Mouse (Mus musculus): ENCODE results near the gene Fxyd3.

Fxyd3 gene

DNA sequence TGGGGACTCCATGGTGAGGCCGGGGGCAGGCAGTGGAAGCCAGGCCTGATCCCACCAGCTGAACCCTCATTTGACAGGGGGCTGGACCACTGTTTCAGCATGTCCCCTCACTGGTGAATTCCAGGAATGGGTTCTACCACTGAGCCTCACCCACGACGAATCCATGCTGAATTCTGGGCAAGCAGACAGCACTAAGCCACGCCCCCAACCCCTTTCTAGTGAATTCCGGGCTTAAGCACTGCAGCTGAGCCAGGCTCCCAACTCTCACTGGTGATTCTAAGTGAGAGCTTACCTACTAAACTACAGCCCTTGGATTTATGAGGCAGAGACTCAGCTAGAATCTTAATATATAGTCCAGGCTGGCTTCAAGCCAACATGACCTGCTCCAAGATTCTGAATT lies 8.7 kb downstream of the Fxyd3 start:
- peak; percentile 55 for DNase-seq

GRCm38 (mm10) chr7:31063074-31063560 lies 13.4 kb downstream of the Fxyd3 start:
- DNase-seq: no peak

GRCm38 (mm10) chr7:31060621-31061010 lies 15.9 kb downstream of the Fxyd3 start:
- no peak for DNase-seq

- DNase-seq: no peak
These were observed 16.4 kb downstream of the Fxyd3 start for GRCm38 (mm10) chr7:31059919-31060620.

DNA sequence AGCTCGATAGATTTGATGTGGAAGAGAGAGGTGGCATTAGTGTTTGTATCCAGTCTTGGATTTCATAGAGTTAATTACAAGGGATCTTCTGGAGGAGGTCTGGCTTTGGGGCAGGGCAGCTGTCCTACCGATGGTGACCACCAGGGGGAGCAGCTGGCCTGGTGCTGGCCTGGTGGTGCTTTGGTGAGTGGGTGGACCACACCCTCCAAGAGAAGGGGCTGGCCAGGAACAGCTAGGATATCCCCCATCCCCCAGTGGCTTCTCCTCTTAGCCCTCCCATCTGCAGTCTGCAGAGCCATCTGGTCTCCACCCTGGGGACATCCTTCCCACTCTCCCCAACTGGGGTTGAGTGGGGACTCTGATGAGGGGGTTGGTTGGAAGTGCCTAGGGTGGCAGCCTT lies 17.4 kb downstream of the Fxyd3 start, which contains the start of gene Lgi4:
Lgi4 (plus strand) TSS at position 235 of the 400 bp plus-strand sequence.
- peak; percentile 77 for DNase-seq

GRCm38 (mm10) chr7:31058211-31058610 lies 18.3 kb downstream of the Fxyd3 start:
- no peak for DNase-seq

GRCm38 (mm10) chr7:31057730-31058129 lies 18.8 kb downstream of the Fxyd3 start:
- DNase-seq: no peak

- no peak for DNase-seq
These were observed 19.4 kb downstream of the Fxyd3 start, which contains the start of gene Fxyd1 for GRCm38 (mm10) chr7:31057071-31057470. Gene Fxyd1 (minus strand): TSS chr7:31057199.

DNA sequence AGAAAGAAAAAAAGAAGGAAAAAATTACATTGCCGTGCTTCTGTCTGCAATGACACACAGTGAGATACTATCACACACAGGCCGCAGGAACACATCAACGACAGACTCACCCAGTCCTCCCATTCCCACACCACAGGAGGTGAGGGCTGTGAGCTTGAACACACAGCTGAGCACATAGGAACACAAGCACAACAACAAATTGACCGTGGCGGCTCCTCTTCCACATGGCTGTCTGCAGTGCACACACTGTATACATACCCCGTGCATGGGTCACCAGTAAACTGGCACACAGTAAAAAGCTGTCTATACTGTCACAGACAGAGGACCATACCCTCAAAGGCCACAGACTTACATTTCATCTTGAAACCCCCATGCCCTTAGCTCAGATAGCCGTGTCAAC lies 20.1 kb downstream of the Fxyd3 start:
- DNase-seq: no peak

DNA sequence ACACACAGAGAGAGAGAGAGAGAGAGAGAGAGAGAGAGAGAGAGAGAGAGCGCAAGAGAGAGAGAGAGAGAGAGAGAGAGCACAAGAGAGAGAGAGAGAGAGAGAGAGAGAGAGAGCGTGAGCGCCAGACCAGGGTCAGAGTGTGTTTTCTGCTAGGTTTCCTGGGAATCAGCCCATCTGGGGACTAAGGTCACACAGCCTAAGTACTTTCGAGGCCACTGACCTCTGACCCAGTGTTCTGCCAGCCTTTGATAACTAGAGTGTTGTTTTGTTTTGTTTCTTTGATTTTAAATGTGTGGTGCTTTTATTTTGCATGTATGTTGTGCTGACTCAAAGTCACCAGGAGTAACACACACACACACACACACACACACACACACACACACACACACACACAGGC lies 20.6 kb downstream of the Fxyd3 start:
- DNase-seq: no peak

GRCm38 (mm10) chr7:31055354-31055824 lies 21.1 kb downstream of the Fxyd3 start:
- no peak for DNase-seq

- no peak for DNase-seq
These were observed 21.7 kb downstream of the Fxyd3 start for GRCm38 (mm10) chr7:31054661-31055320.

GRCm38 (mm10) chr7:31053882-31054447 lies 22.5 kb downstream of the Fxyd3 start:
- no peak for DNase-seq

- peak; percentile 74 for DNase-seq
These were observed 23.7 kb downstream of the Fxyd3 start for GRCm38 (mm10) chr7:31052636-31053434.

DNA sequence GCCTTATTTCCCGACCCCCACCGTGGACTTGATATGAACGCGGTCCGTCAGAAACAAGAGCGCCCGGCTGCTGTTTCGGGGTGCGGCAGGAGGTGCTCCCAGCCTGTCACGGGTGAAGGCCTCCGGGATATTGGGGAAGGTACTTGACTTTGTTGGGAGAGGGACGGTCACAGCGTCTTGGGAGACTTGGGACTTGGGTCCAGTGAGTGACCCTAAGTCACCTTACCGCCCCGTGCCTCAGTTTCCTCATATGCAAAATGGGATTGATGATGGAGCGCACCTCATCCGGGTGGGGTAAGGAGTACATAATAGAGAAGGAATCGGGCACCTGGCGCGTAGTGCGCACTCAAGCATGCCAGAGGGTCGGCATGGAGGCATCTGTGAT lies 24.3 kb downstream of the Fxyd3 start:
- no peak for DNase-seq

GRCm38 (mm10) chr7:31051321-31052021 lies 25.0 kb downstream of the Fxyd3 start, which contains the start of gene Fxyd7:
Gene Fxyd7 (minus strand): TSS chr7:31051467.
- peak; percentile 50 for DNase-seq

DNA sequence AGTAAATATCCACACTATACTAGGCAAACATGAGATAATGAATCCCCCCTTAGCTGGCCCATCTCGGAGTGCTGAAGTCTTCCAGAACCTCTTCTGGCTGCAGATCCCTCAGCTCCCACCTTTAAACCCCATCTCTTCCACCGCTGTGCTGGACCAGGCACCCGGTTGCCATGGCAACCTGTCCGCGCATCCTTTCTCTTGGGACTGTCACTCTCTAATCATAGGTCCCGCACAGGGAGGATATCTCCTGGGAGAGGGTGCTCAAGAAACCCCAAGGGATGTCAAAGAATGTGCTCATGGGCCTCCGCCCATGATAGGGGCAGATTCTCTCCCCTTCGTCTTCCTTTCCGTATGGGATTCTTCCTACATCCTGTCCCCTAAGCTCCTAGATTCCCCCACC lies 25.6 kb downstream of the Fxyd3 start:
- DNase-seq: peak; percentile 60

DNA sequence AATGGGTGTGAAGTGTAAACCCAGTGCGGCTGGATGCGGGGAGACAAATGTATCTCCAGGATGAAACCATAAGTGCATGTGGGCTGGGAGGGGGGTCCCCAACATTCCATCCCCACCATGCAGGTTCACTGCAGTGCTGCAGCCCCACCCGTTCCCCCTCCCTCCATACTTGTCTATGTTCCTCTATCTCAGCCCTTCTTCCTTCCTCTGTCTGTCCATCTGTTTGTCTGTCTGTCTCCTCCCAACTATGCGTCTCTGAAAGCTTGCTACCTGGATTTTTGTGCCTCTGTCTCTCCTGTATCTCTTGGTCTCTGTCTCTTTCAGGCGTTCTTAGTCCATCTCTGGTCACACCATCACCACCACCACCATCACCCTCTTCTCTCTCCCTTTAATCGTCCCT lies 26.0 kb downstream of the Fxyd3 start:
- DNase-seq: no peak

DNA sequence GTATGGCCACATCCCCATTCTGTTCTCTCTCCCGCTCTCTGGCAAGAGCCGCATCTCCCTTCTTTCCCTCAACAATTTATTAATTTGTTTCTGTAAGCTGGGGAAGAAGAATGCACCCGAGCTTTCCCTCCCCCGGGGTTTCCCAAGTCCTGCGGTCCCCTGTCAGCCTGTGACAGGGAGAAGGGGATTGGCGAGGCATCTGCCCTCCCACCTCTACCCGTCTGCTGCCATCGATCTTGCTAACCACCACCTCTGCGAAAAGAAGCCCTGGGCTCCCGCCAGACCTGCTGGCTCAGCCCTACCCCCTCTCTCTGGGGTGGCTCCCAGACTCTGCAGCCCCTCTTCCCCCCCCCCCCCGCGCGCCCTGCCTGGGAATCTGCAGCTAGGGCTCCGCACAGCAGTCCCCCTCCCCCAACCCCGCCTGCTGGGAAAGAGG lies 26.6 kb downstream of the Fxyd3 start:
- DNase-seq: peak; percentile 71

GRCm38 (mm10) chr7:31049135-31049845 lies 27.2 kb downstream of the Fxyd3 start:
- peak; percentile 76 for DNase-seq

GRCm38 (mm10) chr7:31042431-31042910 lies 34.0 kb downstream of the Fxyd3 start, which contains the start of gene Fxyd5:
Gene Fxyd5 (minus strand): TSS chr7:31042481.
- no peak for DNase-seq
